Mouse (Mus musculus) CH12.LX (cell line): ENCODE measurements around the gene Sf3a1.

Experiments
- CHD2 ChIP-seq: IDR thresholded peaks from 2 replicates; pipeline ENCODE4 v1.6.1; 2011; ENCODE audit warnings: low read length, improper control_type of control experiment
- CTCF ChIP-seq, 2 experiments: IDR thresholded peaks in 1 of 2; conservative IDR thresholded peaks in 1 of 2; 2 replicates each; pipeline ENCODE4 v1.5.1; 2011 to 2012; ENCODE audit warnings: low read depth in 2 of 2, low read length in 2 of 2, improper control_type of control experiment in 1 of 2, inconsistent platforms in 1 of 2, mild to moderate bottlenecking in 1 of 2, moderate library complexity in 1 of 2
- ETS1 ChIP-seq: conservative IDR thresholded peaks from 2 replicates; pipeline ENCODE4 v1.6.1; 2012; ENCODE audit warnings: low read depth, mild to moderate bottlenecking, inconsistent platforms, low read length, improper control_type of control experiment, moderate library complexity
- MAFK ChIP-seq: IDR thresholded peaks from 2 replicates; pipeline ENCODE4 v1.6.1; 2011; ENCODE audit warnings: low read length, improper control_type of control experiment; ENCODE audit not compliant: insufficient replicate concordance
- MXI1 ChIP-seq: IDR thresholded peaks from 2 replicates; pipeline ENCODE4 v1.6.1; 2011; ENCODE audit warnings: mild to moderate bottlenecking, low read depth, low read length, improper control_type of control experiment
- POLR2A ChIP-seq: IDR thresholded peaks from 2 replicates; pipeline ENCODE4 v1.6.1; 2011; ENCODE audit warnings: low read depth, mild to moderate bottlenecking, improper control_type of control experiment, low read length
- TCF12 ChIP-seq: IDR thresholded peaks from 2 replicates; pipeline ENCODE4 v1.6.1; 2014; ENCODE audit warnings: low read depth, mild to moderate bottlenecking, inconsistent platforms, low read length, improper control_type of control experiment
- USF1 ChIP-seq: IDR thresholded peaks from 2 replicates; pipeline ENCODE4 v1.6.1; 2014; ENCODE audit warnings: low read depth, mild to moderate bottlenecking, inconsistent platforms, low read length, improper control_type of control experiment
- ZKSCAN1 ChIP-seq: IDR thresholded peaks from 2 replicates; pipeline ENCODE4 v1.6.1; 2012; ENCODE audit warnings: low read depth, inconsistent platforms, low read length, improper control_type of control experiment, borderline replicate concordance

DNA sequence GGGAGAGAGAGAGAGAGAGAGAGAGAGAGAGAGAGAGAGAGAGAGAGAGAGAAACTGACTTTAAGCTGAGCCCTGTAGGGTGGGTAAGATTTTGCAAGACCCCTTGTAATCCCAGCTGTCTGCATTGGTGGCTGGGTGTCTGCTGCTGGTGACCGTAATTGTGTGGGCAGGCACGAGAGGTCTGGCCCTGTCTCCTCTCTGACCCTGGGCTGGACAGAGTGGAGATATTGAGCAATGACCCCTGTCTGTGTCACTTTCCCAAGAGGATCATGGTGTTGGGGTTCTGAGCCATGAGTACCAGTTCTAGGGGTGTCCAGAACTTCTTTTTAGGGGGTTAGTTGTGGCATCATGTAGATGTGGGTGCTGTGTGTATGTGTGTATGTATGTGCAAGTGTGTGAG, 64.1 kb downstream of the Sf3a1 start:
- TF ChIP-seq CTCF (conservative IDR thresholded peaks at IDR 0.05 in 1 of 2, IDR thresholded peaks at IDR 0.05 in 1 of 2; ENCODE audit: low read depth in 2 of 2, low read length in 2 of 2), result no peak
- TF ChIP-seq USF1, result no peak
- no peak for TF ChIP-seq POLR2A
- TF ChIP-seq ETS1, result no peak
- TF ChIP-seq MXI1, result no peak
- no peak for TF ChIP-seq MAFK
- no peak for TF ChIP-seq ZKSCAN1
- TF ChIP-seq TCF12, result no peak
- TF ChIP-seq CHD2, result no peak
